Mouse (Mus musculus): ENCODE measurements at regions not wholly inside any gene's neighbourhood (a gene's known extent, or its start where the extent isn't known, plus 50 kb on each side); places are given as distances from the start of the nearest gene placed in this dataset.

DNA sequence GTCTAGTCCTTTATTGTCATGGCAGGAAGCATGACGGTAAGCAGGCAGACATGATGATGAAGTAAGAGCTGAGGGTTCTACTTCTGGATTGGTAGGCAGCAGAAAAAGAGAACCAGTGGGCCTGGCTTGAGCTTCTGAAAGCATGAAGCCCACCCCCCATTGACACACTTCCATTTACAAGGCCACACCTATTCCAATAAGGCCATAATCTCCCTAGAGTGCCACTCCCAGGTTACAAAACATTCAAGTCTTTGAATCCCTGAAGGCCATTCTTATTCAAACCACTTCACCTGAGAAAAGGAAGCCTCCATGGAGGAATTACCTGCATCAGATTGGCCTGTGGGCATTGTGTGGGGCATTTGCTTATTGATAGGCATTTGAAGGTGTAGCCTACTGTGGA lies 92.2 kb upstream of the Paqr3 start:
- no peak for TF ChIP-seq CTCF (conservative IDR thresholded peaks at IDR 0.05; ENCODE audit: low read length)
- TF ChIP-seq NANOG (IDR thresholded peaks at IDR 0.05; ENCODE audit: borderline replicate concordance, low read length), result peak; percentile 86; the same call in 1 of the 2 replicates

All from E14TG2a.4 (cell line).